Mouse (Mus musculus) retina, postnatal 1 day (tissue): ENCODE results near the gene Rab5b.
"Not testable (repeated sequence)": the region's sequence is repeated elsewhere in the genome, so short reads cannot be mapped to it uniquely, and the experiment has no call there.

ENCODE experiments used
- DNase-seq: peaks from one replicate; pipeline ENCODE4 v3.0.0-alpha.2; 2012

The Rab5b gene

DNA sequence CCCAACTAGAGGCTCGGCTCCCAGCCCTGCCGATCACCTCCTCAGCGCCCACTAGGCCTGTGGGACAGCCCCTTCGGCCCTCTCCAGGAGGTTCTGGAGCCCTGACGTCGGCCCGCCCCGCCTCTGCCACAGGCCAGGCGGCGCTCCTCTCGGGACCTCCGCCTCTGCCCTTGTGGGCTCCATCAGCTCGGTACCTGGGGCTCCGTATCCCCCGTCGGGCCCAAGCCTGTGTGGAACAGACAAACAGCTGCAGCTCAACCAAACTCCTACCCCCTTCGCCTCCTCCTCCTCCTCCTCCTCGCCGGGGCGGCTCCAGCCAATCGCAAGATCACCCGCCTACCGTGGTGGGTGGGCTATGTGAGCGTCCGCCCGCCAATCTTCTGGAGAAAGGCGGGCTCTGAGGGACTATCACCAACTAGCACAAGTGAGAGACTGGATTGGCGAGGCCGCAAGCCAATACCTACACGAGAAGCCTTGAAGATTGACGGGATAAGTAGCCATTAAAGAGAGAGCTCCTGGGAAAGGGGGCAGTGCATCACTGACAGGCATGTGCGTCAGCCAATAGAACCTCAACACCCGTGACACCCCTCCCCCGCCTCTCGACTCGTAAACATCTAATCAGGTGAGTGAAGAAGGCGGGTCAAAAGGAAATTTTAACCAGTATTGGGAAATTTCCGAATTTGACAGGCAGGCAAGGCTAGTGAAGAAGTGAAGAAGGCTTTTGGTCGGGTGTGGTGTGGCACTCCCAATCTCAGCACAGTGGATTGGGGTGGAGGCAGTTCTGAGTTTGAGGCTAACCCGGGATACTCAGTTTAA lies at the start of gene Rab5b:
TSS of gene Rab5b (minus strand) at position 273 of the 816 bp plus-strand sequence.
- DNase-seq, result peak; percentile 100

DNA sequence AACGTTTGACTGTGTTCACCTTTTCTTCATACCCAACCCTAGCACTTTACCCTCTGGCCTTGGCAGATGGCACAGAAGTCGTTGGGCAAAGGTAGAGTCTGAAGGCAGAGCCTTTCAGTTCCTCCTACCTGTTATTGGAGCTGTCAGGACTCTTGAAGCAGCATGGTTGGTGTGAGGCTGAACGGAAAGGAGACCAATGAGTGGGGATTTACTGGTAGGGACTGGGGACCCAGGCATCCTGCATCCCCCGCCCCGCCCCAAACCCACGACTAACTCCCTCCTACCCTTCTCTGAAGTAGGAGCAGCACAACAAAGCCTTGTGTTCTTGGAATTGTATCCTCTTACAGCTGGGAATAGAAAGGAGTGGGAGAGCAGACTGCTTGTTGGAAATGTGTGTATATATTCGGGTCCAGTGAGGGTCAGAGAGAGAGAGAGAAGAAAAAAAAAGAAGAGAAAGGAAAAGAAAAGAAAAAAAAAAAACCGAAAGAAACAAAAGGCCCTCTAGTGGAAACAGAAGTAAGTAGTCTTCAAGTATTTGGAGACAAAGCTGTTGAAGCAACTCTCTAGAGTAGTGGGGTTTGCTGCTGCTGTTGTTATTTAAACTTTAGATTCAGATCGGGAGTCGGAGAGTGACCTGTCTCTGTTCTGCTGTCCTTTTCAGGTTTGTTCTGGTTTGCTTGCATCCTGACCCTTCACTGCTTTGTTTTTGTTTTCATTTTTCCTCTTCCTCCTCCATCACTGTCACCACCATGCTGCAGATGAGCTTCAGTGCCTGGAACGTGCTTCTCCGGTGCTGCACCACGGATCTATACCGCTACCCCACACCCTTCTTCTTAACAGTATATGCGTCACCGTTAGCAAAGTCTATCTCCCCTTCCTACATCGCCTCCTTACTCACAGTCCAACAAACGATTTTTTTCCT lies 48.9 kb upstream of the Rab5b start, which contains the start of gene Dgka:
TSS of gene Dgka (minus strand) at position 176 of the 922 bp plus-strand sequence.
- DNase-seq, result peak; percentile 40

DNA sequence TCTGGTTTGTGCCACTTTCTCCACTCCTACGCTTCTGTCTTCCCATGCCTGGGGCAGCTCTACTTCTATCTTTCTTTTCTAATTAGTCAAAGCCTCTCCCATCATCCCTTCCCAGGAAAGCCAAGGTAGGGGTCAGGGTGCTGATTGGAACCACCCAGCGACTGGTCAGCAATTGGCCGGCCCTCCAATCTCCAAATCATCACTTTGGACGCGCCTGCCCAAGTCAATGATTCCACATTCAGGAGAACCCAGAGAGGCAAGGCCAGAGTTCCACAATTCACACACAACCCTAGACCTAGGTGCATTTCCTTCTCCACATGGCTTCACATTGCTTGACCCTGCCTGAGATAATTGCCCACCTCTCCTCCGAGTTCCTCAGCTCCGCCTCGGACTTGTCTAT lies 48.1 kb upstream of the Rab5b start:
- no peak for DNase-seq

DNA sequence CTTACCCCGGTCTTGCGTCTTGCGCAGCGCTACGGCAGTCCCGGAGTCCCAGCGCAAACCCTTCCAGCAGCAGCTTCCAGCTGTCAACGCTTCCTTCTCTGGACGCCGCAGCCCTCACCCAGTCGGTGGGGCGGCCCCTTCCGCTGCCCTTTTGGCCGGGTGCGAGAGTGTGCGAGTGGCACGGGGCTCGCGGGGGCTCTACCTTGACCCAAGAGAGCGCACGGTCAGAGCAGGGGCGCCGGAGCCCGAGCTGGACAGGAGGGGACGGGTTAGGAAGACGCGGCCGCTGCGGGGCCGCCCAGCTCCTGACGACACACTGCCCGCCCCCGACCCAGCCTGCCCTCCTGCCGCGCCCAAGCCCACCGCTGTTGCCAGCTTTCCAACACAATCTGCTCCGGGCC lies 47.7 kb upstream of the Rab5b start:
- DNase-seq, result peak; percentile 69

DNA sequence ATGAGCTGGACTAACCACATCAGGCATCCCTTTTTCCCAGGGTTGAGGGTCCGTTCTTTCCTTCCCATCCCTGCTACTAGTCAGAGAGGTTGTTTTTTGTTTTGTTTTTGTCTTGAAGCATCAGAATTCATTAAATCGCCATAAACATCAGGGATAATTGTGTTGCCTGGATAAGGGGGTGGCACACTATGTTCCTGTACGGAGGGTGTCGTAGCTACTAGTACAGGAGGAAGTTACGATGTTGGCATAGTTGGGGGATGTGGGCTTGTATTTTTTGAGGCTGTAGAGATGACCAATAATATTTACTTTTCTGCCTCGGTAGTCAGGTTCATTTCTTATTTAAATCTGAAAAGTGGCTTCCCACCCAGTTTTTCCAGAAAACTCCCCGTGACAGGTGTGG lies 47.2 kb upstream of the Rab5b start:
- peak; percentile 10 for DNase-seq

DNA sequence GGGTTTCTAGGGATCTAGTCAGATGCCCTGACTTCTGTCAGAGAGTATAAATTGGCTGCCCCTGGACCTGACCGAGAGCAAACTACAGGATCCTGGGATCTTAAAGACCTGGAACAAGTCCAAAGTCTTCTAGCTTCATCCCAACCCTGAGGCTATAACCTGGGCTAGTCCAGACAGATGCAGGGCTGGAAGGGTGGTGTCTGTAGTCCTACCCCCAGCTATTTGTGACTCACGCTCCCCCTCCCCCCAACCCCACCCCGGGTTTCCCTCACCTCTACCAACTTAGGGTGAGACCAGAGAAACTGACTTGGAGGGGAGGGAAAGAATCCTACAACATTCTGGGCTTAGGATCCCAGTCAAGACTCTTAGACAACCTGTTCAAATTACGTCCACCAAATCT lies 46.6 kb upstream of the Rab5b start:
- no peak for DNase-seq

DNA sequence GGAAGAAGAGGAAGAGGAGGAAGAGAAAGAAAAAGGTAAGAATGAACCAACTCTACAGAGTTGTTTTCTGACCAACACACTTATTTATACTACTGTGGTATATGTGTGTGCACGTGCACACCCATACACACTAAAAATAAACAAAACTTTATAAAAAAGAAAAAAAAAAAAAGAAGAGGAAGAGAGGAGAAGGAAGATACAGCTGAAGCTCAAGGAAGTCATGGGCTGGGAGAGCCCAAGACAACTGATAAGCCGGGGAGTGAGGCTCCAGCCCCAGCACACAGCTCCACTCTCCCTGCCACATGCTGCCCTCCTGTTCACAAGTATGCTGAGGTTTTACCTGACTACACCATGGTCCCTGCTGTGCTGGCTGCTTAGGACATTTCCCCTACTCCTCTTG lies 44.2 kb upstream of the Rab5b start:
- no peak for DNase-seq

DNA sequence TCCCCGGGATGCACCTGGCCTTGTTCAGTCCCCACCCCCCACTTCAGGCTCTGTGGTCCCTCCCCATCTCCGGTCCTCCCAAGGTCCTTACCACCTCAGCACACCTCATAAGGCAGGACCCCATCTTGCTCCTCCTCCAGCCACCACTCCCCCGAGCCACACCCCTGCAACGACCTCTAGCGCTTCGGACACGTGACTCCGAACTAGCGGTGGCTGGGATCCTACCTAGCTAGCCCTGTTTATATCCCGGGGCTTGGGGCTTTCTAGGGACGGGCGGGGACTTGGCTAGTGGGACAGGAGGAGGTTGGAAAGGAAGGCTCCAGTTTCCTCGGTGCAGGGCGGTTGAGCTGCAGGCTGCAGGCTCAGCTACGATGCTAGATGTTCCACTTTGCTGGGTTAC lies 41.4 kb upstream of the Rab5b start:
- peak; percentile 28 for DNase-seq

DNA sequence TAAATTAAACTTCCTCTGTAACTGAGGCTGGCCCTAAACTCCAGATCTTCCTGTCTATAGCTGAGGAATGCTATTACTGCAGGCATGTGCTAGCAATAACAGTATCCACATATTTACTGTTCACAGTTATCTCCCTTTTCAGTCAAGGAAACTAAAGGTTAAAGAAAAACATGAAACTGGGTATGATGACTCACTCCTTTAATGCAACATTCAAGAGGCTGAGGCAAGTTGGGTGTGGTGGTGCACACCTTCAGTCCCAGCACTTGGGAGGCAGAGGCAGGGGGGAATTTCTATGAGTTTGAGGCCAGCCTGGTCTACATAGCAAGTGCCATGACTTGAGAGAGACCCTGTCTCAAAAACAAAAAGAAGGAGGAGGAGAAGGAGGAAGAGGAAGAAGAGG lies 35.9 kb upstream of the Rab5b start:
- DNase-seq, result no peak

DNA sequence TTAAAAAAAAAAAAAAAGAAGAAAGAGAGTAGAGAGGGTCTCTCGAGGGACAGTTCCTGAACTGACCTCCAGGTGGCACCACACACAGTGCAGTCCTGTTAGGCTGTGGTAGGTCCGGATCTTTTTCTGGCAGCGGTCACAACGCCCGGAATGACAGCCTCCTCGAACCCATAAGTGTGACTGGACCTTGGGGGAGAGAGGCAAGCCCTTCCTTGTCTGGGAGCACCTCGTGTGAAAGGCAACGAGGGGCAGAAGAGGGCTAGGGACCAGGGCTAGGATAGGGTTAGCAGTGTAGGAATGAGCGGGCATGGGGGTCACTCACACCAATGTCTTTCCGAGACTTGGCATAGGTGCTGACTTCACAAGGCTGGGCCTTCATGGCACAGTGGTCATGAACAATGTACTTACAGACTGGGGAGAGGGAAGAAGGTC lies 35.0 kb upstream of the Rab5b start:
- peak; percentile 81 for DNase-seq

DNA sequence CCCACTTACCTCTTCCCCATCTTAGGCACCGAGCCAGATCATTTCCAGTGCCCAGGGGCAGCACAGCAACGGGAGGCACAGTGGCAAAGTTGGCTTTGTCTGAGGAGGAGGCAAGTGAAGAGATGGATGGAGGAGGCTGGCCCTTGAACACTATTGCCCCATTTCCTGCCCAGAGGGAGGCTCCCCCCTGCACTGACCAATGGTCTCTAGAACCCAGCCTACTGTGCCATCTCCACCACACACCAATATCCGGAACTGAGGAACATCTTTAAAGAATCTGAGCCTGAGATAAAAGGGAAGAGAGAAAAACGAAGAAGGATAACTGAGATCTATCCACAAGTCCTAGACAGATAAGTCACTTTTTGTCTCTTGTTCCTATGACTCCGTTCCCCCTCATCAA lies 32.0 kb upstream of the Rab5b start:
- no peak for DNase-seq

DNA sequence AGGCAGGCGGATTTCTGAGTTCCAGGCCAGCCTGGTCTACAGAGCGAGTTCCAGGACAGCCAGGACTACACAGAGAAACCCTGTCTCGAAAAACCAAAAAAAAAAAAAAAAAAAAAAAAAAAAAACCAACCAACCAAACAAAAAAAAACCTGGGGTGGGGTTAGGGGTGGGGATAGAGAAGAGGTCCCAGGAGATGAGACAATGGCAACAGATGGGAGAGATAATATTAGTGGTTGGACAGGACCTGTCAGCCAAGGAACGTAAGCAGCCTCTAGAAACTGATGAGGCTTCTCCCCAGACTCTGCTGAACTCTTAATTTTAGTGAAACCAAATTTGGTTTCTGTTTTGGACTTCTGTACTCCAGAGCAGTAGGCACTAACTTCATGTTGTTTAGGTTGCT lies 29.4 kb upstream of the Rab5b start:
- DNase-seq, result not testable (repeated sequence)

DNA sequence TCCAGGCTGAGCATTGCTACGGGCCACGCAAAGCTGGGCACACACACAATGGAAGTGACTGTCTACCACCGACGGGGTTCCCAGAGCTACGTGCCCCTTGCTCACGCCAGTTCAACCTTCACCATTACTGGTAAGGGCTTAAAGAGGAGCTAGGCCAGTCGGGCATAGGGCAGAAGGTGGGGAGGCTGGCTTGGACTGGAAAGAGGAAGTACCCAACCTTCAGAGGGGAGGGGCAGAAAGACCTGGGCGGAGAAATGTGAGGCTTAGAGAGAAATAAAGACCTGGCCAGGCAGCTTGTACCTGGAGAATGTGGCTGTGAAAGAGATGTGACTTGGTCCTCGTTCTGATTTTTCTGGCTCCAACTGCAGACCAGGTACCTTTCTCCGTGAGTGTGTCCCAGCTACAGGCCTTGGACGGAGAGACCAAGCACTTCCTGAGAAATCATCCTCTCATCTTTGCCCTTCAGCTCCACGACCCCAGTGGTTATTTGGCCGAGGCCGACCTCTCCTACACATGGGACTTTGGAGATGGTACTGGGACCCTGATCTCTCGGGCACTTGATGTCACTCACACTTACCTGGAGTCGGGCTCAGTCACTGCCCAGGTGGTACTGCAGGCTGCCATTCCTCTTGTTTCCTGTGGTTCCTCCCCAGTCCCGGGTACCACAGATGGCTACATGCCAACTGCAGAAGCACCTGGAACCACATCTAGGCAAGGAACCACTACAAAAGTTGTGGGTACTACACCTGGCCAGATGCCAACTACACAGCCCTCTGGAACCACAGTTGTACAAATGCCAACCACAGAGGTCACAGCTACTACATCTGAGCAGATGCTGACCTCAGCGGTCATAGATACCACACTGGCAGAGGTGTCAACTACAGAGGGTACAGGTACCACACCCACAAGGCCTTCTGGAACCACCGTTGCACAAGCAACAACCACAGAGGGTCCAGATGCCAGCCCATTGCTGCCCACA lies 19.8 kb upstream of the Rab5b start:
- no peak for DNase-seq

DNA sequence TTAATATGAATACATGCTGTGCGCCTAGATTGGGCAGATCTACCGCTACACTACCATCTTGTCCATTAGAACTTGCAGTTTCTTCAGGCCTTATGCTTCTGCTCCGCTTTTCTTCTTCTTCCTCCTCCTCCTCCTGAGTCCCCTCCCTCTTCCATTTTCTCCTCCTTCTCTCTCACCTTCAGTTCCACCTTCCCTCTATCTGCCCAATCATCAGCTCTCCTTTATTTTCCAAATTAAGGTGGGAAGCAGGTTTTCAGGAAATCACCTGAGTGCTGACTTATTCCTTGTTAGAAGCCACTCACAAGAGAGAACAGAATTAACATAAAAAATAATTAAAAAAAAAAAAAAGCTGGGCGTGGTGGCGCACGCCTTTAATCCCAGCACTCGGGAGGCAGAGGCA lies 15.3 kb upstream of the Rab5b start:
- not testable (repeated sequence) for DNase-seq

DNA sequence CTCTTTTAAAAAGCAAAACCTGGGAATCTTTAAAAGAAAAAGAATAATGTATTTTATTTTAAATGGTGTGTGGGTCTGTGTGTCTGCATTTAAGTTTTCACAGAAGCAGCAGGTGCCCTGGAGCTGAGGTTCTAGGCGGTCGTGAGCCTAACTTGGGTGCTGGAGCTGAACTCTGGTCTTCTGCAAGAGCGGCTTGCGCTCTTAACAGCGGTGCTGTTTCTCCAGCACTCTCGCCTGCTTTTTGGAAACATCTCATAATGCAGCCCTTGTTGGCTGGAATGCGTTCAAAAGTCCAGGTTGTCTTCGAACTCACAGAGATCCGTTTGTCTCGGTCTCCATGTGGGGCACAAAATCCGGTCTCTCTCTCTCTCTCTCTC lies 9.2 kb upstream of the Rab5b start:
- DNase-seq, result peak; percentile 48

DNA sequence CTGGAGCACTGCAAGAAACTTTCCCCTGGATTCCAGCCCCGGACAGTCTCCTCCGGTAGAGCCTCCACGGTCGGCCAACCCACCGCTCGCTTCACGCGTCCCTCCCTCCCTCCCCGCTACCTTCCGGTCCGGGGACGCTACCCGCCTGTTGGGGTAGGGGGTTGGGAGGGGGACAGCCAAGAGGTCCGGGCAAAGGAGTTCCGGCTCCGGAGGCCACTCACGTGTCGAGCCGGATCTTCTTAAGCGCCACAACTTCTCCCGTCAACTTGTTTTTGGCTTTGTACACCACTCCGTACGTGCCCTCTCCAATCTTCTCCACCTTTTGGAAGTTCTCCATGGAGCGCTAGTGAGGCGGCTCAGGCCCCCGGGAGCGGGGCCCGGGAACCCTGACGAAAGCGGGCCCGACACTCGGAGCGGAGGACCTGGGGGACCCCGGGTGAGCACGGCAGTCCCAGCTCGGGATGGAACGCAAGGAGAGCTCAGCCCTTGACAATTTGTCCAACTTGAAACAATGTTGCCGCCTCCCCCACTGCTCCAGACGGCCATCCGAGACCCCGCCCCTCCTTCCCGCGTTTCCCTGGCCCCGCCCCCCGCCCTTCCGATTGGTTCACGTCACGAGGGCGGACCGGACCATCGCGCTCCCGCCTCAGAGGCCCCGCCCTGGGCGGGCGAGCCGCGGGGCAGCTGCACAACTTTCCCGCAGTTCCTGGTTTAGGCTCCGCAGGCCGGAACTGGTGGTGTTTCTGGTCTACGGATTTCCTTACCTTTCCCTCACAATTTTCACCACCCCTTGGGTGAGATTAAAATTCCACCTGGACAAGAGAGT lies 8.6 kb upstream of the Rab5b start, which contains the start of gene Cdk2:
TSS of gene Cdk2 (minus strand) at position 541 of the 826 bp plus-strand sequence.
- DNase-seq, result peak; percentile 94

DNA sequence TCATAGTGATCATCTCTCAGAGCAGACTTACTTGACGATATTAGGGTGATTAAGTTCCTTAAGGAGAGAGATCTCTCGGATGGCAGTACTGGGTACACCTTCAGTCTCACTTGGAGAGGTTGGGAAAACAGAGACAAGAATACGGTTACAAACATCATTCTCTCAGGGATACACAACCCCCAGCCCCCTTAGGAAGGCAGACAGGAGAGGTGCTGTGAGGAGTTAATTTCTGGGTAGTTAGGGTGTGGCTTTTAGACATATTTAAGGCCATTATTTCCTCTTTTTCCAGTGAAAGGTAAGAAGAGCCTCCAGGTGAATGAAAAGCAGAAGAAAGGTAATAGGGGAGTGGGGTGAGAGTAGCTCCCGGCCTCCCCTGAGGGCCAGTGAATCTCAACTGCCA lies 7.8 kb upstream of the Rab5b start, which contains the start of gene Pmel:
TSS of gene Pmel (plus strand) at position 301 of the 400 bp plus-strand sequence.
- no peak for DNase-seq

DNA sequence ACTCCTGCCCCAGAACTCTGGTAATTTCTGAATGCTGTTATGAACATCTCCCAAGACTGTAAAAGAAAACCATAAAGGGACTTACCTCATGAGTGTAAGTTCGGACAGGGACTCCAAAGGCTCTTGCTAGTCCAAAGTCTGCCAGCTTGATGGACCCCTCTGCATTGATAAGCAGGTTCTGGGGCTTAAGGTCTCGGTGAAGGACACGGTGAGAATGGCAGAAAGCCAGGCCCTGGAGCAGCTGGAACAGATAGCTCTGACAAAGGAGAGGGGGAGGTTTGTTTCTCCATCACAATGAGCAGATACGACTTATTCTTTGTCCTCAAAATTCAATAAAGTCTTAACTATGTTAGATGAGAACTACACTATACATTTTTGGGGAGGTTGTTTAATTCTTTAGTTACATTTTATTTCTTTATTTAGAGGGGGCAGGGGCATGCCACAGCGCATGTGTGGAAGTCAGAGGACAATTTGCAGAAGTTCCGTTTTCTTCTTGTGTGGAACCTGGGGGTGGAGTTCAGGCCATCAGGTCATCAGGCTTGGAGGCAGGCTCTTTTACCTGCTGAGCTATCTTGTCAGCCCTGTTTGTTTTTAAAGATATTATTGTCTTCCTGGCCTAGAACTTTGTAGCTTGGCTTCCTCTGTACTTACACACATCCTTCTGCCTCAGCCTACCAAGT lies 6.4 kb upstream of the Rab5b start:
- DNase-seq, result no peak

DNA sequence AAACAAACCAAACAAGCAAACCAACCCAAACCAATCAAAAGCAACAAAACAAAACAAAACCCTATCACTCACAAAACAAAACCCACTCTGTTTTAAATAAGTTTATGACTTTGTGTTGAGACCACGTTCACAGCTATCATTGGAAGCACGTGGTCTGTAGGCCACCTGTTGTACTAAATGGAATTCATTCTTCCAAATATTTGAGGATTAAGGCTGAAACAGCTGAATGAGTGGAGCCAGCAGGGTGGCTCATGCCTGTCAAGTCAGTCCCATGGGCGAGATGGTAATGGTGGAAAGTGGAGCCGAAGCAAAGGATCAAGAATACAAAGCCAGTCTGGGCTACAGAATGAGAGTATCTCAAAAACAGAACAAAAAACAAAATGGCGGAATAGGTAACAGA lies 4.6 kb upstream of the Rab5b start:
- no peak for DNase-seq

DNA sequence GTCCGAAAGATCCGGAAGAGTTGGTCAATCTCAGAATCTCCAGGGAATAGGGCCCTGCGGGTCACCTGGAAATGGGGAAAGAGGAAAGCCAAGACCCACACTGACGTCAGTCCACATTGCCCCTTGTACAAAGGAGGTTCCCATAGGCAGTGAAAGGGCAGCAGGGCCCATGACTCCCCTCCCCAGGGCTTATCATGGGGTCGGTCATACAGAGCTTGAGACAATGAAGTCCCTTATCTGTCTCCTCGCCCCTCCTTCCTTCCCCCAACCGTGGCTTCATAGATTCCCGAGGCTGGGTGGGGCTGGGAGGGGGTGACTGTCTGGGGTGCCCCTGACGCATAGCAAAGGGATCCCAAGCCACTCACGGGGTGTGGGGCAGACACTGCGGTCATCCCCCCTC lies 3.5 kb upstream of the Rab5b start:
- no peak for DNase-seq

DNA sequence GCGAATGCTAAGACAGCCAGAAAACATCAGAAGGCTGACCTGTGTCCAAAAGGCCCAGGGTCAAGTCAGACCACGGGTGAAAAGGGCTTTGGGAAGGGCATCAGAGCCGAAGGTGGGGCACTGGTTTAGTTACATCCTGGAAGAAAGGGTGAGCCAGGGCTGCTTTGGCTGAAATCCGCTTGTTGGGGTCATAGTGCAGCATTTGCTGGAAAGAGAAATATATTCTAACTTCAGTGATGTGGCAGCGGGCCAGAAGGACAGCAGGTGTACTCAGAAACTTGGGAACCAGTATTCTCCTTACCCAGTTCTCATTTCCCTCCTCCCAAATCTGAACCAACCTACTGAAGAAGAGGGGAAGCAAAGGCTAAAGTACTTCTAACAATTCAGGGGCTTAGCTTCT lies 2.9 kb upstream of the Rab5b start:
- DNase-seq, result no peak
